Mouse (Mus musculus): ENCODE measurements around the gene Prdm11. TPM values are rescaled to one million over a fixed set of nuclear protein-coding genes. Genes with fewer than 3 reads are reported as not detected.

Gene Prdm11
- total RNA-seq, 2 experiments from 2014 or later, result 30.7 to 30.9 TPM

DNA sequence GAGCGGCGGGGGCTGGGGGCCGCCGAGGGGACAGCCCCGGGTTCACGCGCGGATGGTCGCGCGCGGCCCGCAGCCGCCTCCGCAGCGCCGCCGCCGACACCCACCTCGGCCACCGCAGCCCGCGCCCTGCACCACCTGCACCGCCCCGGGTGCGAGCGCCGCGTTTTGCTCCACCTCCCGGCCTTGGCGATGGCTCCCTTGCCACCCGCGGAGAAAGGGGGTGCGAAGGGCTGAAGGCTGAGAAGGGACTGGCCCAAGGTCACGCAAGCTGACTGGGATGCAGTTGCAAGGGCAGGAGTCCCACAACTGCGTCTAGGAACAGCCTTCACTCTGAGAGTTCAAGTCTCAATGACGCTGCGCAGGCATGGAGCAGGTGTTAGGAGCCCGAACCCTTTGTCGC, 30.9 kb downstream of the Prdm11 start:
- no peak for TF ChIP-seq CTCF (conservative IDR thresholded peaks at IDR 0.05)
- Histone ChIP-seq H3K27ac (no peak overlapping the region), H3K4me3 (peak overlapping the region; percentile 52)
- DNase-seq (ENCODE audit: low spot score in 2 of 2), result no peak

DNA sequence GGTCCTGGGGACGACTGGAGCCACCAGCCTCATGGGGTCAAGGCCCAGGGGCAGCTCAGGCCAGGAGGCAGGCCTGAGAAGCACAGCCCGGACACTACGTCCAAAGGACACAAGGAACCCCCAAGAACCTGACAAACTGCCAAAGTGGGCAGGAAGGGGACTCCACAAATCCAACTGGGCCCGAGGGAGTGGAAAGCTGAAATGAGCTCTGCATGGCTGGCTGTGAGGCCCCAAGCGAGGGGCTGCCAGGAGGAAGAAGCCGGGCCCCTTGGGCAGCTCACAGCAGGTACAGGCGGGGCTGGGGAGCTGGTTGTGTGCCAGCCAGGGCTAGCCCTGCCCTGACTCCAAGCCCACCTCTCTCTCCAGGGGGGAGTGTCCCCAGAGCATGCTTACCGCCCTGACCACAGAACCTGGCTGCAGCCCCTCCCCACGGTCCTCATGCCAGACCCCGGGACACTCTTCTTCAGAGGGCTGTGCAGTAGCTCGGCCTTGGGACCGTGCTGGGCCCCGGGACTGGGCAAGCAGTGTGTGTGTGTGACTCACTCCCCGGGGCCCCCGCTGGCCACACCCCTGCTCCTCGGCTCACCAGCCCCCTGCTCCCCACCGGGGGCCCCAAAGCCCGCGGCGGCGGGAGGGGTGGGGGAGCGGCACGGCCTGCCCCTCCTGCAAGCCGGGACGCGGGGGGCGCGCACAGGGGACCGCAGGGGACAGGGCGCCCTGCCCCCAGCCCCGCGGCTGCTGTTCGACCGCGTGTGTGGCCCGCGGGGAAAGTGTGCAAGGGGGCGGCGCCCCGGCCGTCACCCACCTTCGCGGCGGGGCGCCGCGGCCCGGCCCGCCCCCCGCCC, 31.7 kb downstream of the Prdm11 start:
- Histone ChIP-seq H3K27ac (0 out of 2 replicates have a peak overlapping the region, but pooled peaks have one; percentile 10), H3K4me3 (peak overlapping the region; percentile 52)
- DNase-seq (ENCODE audit: low spot score in 2 of 2), result no peak
- no peak for TF ChIP-seq CTCF (conservative IDR thresholded peaks at IDR 0.05)

DNA sequence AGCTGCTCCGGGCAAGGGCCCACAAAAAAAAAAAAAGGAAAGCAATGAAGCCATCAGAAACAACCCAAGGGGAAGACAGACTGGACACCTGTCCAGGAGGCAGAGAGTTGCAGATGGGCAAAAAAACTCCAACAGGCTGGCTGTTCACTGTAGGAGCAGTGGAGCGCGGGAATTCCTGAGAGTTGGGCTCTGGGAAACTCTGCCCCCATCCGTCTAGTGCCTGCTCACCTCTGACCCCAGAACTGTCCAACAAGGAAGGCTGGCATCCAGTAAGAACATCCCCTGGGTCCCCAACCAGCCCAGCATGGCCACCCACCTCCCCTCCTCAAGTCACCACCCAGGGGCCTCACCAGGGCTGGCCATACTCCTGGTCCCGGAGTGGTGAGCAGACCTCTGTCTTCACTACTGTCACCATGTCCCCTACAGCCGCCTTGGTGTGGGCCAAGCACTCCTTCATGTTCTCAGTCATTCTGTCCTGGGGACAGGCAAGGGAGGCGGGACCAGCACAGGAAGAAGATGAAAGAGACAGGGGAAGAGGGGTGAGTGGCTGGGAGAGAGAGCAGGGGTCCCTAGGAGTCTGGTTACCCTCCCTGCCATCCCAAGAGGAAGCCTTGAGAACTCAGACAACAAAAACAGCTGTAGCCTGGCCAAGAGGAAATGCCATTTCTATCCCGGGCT, 32.4 kb downstream of the Prdm11 start:
- TF ChIP-seq CTCF (conservative IDR thresholded peaks at IDR 0.05), result no peak
- Histone ChIP-seq H3K27ac (no peak overlapping the region), H3K4me3 (no peak overlapping the region)
- no peak for DNase-seq (ENCODE audit: low spot score in 2 of 2)

DNA sequence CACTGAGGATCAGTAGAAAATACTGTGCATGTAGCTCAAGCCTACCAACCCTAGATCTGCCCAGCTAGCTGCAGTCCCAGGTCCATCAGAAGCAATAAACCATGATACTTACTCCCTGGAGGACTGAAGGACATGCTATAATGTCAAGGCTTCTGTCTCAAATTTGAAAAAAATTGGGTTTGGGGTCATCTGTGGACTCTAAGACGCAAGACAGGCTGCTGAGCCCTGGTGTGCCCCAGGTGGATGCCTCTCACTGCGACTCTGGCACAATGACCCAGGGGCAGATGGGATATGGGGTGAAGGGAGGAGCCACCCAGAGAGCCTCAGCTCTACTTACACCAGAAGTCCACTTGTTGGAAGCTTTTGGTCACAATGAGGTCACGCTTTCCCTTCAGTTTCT, 33.0 kb downstream of the Prdm11 start:
- H3K27ac ChIP-seq, result no peak overlapping the region
- no peak for DNase-seq (ENCODE audit: low spot score in 2 of 2)
- TF ChIP-seq CTCF (conservative IDR thresholded peaks at IDR 0.05), result no peak
- no peak overlapping the region for H3K4me3 ChIP-seq

DNA sequence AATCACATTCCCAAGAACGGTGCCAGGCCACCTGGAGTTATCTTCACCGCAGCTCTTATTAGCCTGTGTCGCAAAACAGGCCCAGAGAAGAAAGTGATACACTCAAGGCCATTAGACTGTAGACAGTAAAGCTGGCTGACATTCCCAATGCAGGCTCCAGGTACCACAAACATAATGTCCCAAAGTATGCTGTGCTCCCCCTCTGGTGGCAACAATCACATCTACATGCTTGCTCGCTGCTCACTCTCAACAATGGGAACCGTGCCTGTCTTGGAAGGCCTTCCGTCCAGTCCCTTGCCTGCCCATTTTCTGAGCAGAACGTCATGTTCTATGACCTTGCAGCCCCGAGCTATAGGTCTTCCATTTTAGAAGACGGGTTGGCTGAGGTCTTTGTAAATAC, 34.0 kb downstream of the Prdm11 start:
- H3K4me3 ChIP-seq, result no peak overlapping the region
- peak; percentile 40; the same call in 1 of the 2 replicates for TF ChIP-seq CTCF (conservative IDR thresholded peaks at IDR 0.05)
- no peak for DNase-seq (ENCODE audit: low spot score in 2 of 2)
- no peak overlapping the region for H3K27ac ChIP-seq

DNA sequence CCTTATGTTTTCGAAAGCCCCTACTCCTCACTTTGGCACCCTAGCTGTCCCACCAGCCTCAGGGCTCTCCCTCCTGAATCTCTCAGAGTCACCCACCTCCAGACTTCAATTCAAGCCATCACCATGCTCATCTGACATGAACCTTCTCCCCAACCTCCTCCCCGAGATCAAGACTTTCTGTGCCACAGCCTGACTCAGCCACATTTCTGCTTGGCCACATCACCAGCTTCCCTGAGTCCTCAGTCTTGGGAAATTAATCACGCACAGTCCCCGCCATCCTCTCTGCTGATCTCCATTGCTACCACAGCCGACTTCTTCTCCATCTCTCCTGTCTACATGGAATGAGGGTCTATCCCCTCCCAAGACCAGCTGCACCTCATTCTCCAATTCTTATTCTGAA, 34.5 kb downstream of the Prdm11 start:
- DNase-seq (ENCODE audit: low spot score in 2 of 2), result no peak
- Histone ChIP-seq H3K4me3 (no peak overlapping the region), H3K27ac (no peak overlapping the region)
- TF ChIP-seq CTCF (conservative IDR thresholded peaks at IDR 0.05), result no peak

DNA sequence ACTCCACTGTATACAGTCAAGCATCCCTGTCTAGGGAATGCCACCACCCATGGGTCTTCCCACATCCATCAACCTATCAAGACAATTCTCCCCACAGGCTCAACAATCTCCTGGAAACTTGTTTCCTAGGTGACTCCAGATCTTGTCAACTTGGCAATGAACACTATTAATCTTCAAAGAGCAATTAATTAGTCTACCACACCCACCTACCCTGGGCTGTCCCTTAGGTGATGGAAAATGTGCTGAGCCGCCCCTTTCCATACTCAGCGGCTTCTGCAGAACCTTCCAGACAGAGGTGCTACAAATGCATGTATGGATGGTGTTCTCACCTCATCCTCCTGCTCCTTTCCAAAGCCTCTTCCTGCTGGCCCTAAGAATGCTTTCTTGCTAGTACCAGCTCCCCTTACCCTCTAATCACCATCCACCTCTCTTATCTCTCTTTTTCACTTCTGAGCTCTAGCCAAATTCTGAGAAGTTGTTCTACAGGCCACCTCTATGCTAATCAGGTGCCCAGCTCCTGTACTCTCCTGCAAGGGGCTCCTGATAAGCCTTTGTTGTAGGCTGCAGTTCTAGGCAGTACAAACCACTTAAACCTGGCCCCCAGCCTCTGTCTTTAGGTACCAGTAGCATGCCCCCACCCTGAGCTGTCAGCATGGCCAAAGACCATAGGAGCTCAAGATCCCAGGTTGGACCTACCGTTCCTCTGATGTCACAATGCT, 37.8 kb downstream of the Prdm11 start:
- Histone ChIP-seq H3K27ac (no peak overlapping the region), H3K4me3 (no peak overlapping the region)
- DNase-seq (ENCODE audit: low spot score in 2 of 2), result no peak
- TF ChIP-seq CTCF (conservative IDR thresholded peaks at IDR 0.05), result no peak

DNA sequence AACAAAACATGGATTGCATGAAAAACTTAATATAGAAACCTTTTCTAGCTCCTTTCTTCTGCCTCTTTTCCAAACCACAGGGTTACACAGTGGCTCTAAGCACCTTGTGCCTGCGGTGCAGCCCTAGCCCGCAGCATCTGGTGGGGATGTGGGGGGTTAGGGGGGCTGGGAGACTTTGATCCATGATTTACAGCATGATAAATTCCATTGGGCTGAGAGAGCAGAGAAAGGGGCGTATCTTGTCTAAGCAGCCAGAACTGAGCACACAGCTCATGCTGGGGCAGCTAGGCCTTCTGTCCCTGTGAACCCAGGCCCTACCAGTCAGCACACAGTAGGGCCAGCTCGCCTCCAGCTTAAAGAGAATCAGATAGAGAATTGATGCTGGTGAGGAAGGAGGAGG, 40.9 kb downstream of the Prdm11 start:
- no peak for TF ChIP-seq CTCF (conservative IDR thresholded peaks at IDR 0.05)
- Histone ChIP-seq H3K4me3 (no peak overlapping the region), H3K27ac (no peak overlapping the region)
- no peak for DNase-seq (ENCODE audit: low spot score in 2 of 2)

DNA sequence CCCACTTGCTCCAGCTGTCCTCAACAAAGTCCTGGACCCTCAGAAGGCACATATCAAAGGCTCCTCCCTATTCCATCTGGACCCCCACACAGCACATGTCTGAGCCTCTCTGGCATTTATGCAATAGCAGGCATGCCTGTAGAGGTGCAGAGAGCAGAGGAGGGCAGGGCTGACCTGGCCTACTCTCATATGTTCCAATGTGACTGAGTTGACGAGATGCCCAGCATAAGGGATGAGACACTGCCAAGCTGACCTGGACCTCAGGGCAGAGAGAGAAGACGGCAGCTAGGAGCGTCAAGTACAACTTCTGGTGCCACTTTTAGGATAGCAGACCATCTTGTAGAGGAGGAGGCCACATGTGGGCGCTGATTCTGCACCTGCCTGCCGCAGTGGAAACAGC, 54.0 kb downstream of the Prdm11 start:
- Histone ChIP-seq H3K27ac (no peak overlapping the region), H3K4me3 (no peak overlapping the region)
- DNase-seq (ENCODE audit: low spot score in 2 of 2), result no peak
- no peak for TF ChIP-seq CTCF (conservative IDR thresholded peaks at IDR 0.05)

DNA sequence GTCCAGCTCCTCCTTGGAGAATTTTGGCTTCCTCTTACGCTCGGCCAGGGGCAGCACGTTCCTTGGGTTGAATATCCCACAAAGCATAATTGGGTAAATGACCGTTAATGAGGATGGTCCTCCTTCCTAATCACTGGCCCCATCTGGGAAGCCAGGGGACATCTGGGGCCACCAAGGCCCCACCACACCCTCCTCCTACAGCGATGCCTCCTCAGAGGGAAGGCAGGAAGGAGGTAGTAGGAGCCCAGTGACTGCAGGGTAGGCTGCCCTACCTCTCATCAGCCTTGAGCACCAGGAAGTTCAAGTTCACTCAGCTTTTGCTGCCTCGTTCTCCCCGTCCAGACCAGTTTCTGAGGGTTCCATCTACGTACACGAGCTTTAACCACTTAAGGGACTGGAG, 56.4 kb downstream of the Prdm11 start:
- no peak for DNase-seq (ENCODE audit: low spot score in 2 of 2)
- Histone ChIP-seq H3K27ac (no peak overlapping the region), H3K4me3 (no peak overlapping the region)
- TF ChIP-seq CTCF (conservative IDR thresholded peaks at IDR 0.05), result no peak

DNA sequence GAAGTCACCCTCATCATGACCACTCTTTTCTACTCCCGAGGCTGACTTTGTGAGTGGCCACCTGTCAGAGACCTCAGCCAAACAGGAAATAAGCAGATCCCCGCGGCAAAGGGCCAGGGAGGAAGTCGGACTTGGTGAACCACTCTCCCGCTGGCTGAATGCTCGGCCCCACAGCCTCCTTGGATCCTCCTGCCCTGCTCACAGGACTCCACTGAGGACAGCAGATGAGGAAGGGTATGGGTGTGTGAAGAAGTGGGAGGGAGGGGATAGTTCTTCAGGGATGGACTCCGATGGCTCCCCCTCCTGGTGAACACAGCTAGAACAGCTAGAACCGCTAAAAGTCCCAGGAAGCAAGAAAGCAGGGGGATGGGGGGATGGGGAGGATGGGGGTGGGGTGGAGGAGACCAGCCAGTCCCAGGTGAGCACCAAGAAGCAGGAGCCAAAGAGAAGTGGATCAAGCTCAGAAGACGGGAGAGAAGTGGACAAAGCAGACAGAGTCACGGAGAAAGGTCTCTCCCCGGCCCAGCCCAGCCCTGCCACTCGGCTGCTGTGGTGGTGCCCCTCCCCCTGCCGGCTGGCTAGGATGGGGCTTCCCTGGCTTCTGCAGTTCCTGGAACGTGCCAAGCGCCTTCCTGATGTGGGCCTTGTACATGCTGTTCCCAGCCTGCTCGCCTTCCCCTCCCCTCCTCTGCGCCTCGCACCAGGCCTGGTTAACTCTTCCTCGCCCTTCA, 57.9 kb downstream of the Prdm11 start:
- Histone ChIP-seq H3K27ac (peak overlapping the region; percentile 39), H3K4me3 (0 out of 2 replicates have a peak overlapping the region, but pooled peaks have one; percentile 8)
- peak; percentile 63 for TF ChIP-seq CTCF (conservative IDR thresholded peaks at IDR 0.05)
- DNase-seq (ENCODE audit: low spot score in 2 of 2), result peak; percentile 48 to 57

DNA sequence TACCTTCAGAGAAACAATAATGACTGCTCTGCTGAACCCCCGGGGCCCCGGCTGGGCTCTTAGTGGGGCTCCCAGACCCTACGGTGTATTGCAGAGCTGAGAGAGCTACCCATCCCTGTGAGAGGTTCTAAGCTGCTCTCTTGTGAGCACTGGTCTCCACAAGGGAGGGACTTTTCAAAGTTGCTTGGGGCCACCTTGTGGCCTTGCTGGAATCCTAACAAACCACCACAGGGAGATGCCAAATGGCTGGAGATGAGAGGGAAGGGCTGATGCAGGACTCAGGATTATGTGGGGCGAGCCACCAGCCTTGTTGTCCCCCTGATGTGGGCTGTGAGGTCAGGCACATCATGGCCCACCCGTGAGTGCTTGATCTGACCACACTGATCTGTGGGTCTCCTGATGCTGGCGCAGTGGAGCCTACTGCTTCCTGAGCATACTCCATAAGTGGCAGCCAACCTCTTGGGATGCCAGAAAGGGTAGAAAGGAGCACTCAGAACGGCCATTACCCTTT, 58.8 kb downstream of the Prdm11 start:
- TF ChIP-seq CTCF (conservative IDR thresholded peaks at IDR 0.05), result peak; percentile 50
- Histone ChIP-seq H3K27ac (peak overlapping the region; percentile 39; the same call in 1 of the 2 replicates), H3K4me3 (no peak overlapping the region)
- no peak for DNase-seq (ENCODE audit: low spot score in 2 of 2)
